Mouse (Mus musculus) heart, embryonic 12.5 days (tissue): ENCODE results near the gene Gtpbp1. TPM values are rescaled to one million over a fixed set of nuclear protein-coding genes. Genes with fewer than 3 reads are reported as not detected.

Experiments
- ATAC-seq: fragments of 200-750 bp; cut with Nextera tagmentation; 2 replicates; pipeline ENCODE4 v1.8.0; 2017; ENCODE audit warnings: moderate TSS enrichment, moderate library complexity; ENCODE audit not compliant: insufficient number of reproducible peaks, low FRiP score
- H3K27ac ChIP-seq: fragments of 300-500 bp; sonication (generic); 2 replicates; pipeline ENCODE4 v1.5.1; 2016; ENCODE audit warnings: mild to moderate bottlenecking, moderate library complexity; ENCODE audit not compliant: poor library complexity, severe bottlenecking
- H3K27me3 ChIP-seq: fragments of 300-500 bp; sonication (generic); replicated peaks from 2 replicates; pipeline ENCODE4 v1.6.1; 2016; ENCODE audit warnings: mild to moderate bottlenecking, moderate library complexity
- H3K36me3 ChIP-seq: fragments of 300-500 bp; sonication (generic); 2 replicates; pipeline ENCODE4 v1.6.1; 2016; ENCODE audit warnings: mild to moderate bottlenecking, moderate library complexity
- H3K4me1 ChIP-seq: fragments of 300-500 bp; sonication (generic); replicated peaks from 2 replicates; pipeline ENCODE4 v1.6.1; 2016; ENCODE audit warnings: mild to moderate bottlenecking
- H3K4me2 ChIP-seq: fragments of 300-500 bp; sonication (generic); 2 replicates; pipeline ENCODE4 v1.6.1; 2016; ENCODE audit warnings: mild to moderate bottlenecking, moderate library complexity
- H3K4me3 ChIP-seq: fragments of 300-500 bp; sonication (generic); 2 replicates; pipeline ENCODE4 v1.5.1; 2016; ENCODE audit warnings: mild to moderate bottlenecking
- H3K9ac ChIP-seq: fragments of 300-500 bp; sonication (generic); 2 replicates; pipeline ENCODE4 v1.6.1; 2016; ENCODE audit warnings: mild to moderate bottlenecking, moderate library complexity
- H3K9me3 ChIP-seq: fragments of 300-500 bp; sonication (generic); replicated peaks from 2 replicates; pipeline ENCODE4 v1.6.1; 2016; ENCODE audit warnings: mild to moderate bottlenecking, moderate library complexity
- WGBS: fragments of 180-500 bp; shearing (Covaris S2); methylation state at CpG from one replicate; pipeline ENCODE4 v1.1.7; 2016; 5-methylcytosine and 5-hydroxymethylcytosine counted together
- polyA plus RNA-seq: library from polyadenylated mRNA; unstranded; fragments of >200 nt; fragmentation: Nextera tagmentation; extraction: Ambion mirVana; gene quantifications from 2 replicates; pipeline ENCODE4 v1.2.1, GENCODE M21; 2016

The Gtpbp1 gene
- polyA plus RNA-seq, 1 experiment from 2014 or later, result 32.8 TPM

DNA sequence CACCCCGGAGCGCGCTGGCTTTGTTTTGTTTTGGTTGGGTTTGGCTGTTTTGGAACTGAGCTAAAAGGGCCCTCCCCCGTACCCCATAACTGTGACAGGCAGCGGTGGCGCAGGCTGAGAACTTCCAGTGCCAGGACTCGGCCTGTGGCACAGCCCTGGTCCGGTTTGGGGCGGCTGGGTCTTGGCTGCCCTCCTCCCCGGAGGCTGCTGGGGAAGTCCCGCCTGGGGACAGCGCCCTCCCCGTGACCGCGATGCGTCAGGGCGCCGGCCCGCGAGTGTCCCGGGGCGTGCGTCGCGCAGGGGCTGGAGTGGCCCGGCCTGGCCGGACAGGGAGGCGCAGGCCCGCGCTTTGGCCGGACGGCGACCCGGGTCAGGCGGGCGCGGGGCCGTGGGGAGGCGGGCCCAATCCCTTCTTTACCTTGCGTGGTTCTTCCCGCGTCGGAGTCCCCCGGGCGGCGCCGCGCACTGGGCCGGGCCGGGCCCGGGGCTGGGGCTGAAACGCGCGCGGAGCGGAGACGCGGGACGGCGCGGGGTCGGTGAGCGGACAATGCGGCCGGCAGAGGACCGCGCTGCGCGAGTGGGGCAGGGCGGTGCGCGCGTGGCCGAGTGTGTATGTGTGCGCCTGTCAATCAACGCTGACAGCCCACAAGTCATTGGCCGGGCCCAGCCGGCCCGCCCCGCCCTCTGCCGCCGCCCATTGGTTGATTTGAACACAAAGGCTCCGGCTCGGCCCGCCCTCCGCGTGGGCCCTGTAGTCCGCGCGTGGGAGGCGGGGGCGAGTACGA, 51.5 kb downstream of the Gtpbp1 start, which contains the start of gene Sun2:
Gene Sun2, minus strand, starts transcription at position 616 of the 785 bp plus-strand sequence.
- no peaks in the 10 kb centered on the region for H3K27me3 ChIP-seq
- peak within 1 kb of the TSS; percentile 98 for H3K4me3 ChIP-seq
- H3K36me3 ChIP-seq, result peaks cover 34% of the 10 kb centered on the region
- peaks cover 29% of the 10 kb centered on the region for H3K4me1 ChIP-seq
- no peaks in the 10 kb centered on the region for H3K9me3 ChIP-seq
- ATAC-seq, result peak; percentile 93
- under 1% methylated on average over 93 of the region's 93 CpGs for WGBS
- peak within 1 kb of the TSS; percentile 98 for H3K9ac ChIP-seq
- H3K4me2 ChIP-seq, result peak within 1 kb of the TSS; percentile 90
- peak within 1 kb of the TSS; percentile 85 for H3K27ac ChIP-seq

DNA sequence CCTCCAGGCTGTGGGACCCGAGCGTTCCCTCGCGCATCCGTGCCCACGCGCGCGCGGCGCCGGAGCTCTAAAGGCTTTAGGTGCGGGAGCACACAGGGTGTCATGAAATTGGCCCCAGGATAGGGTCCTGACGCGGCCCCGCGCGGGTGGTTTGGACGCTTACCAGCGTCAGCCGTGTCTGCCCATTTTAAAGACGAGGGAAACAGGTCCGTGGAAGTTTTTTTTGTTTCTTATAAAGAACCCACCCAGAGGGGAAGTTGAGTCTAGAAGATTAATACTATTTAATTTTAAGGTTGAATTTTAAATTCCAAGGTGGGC, 52.0 kb downstream of the Gtpbp1 start:
- Histone ChIP-seq H3K27me3 (no peaks in the 10 kb centered on the region), H3K4me3 (peak overlapping the region; percentile 98), H3K4me2 (peak overlapping the region; percentile 90), H3K9ac (peak overlapping the region; percentile 98), H3K27ac (no peak overlapping the region), H3K9me3 (no peaks in the 10 kb centered on the region), H3K4me1 (peaks cover 29% of the 10 kb centered on the region), H3K36me3 (peaks cover 29% of the 10 kb centered on the region)
- WGBS, result under 1% methylated on average over 23 of the region's 23 CpGs
- ATAC-seq, result no peak

DNA sequence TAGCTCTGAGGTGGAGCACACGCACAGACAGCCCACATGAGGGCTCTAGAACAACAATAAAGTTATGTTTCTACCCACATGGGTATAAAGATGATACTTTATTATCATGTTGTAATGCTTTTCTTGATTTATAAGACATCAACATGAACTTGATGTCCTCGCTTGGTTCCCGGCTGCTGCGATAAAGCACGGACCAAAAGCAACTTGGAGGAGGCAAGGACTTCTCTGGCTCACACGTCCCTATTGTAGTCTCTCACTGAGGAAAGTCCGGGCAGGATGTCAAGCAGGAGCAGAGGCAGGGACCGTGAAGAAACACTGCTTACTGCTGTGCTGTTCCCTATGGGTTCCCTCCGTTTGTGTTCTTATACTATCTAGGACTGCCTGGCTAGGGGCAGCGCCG, 53.4 kb downstream of the Gtpbp1 start:
- H3K36me3 ChIP-seq, result peaks cover 15% of the 10 kb centered on the region
- H3K4me1 ChIP-seq, result peaks cover 29% of the 10 kb centered on the region
- H3K27me3 ChIP-seq, result no peaks in the 10 kb centered on the region
- no peak overlapping the region for H3K9ac ChIP-seq
- no peak overlapping the region for H3K27ac ChIP-seq
- no peaks in the 10 kb centered on the region for H3K9me3 ChIP-seq
- H3K4me3 ChIP-seq, result no peak overlapping the region
- WGBS, result 93% methylated on average over 11 of the region's 11 CpGs
- H3K4me2 ChIP-seq, result no peak overlapping the region
- ATAC-seq, result no peak

GRCm38 (mm10) chr15:79744742-79745141, 54.1 kb downstream of the Gtpbp1 start:
- no peaks in the 10 kb centered on the region for H3K27me3 ChIP-seq
- peaks cover 9% of the 10 kb centered on the region; the same call in 1 of the 2 replicates for H3K36me3 ChIP-seq
- peaks cover 22% of the 10 kb centered on the region for H3K4me1 ChIP-seq
- ATAC-seq, result no peak
- H3K27ac ChIP-seq, result no peak overlapping the region
- H3K4me3 ChIP-seq, result no peak overlapping the region
- no peaks in the 10 kb centered on the region for H3K9me3 ChIP-seq
- WGBS, result 67% methylated on average over 8 of the region's 8 CpGs
- H3K4me2 ChIP-seq, result no peak overlapping the region
- H3K9ac ChIP-seq, result no peak overlapping the region

- H3K4me3 ChIP-seq, result no peak overlapping the region
- no peak overlapping the region; the same call in 1 of the 2 replicates for H3K9ac ChIP-seq
- no peaks in the 10 kb centered on the region for H3K9me3 ChIP-seq
- peaks cover 16% of the 10 kb centered on the region for H3K4me1 ChIP-seq
- H3K27me3 ChIP-seq, result no peaks in the 10 kb centered on the region
- no peak overlapping the region for H3K4me2 ChIP-seq
- no peak for ATAC-seq
- peaks cover 9% of the 10 kb centered on the region; the same call in 1 of the 2 replicates for H3K36me3 ChIP-seq
- no peak overlapping the region for H3K27ac ChIP-seq
- WGBS, result 80% methylated on average over 10 of the region's 10 CpGs
These were observed 54.7 kb downstream of the Gtpbp1 start for GRCm38 (mm10) chr15:79745312-79745711.

- H3K4me1 ChIP-seq, result peaks cover 11% of the 10 kb centered on the region
- no peak overlapping the region for H3K4me3 ChIP-seq
- no peaks in the 10 kb centered on the region for H3K27me3 ChIP-seq
- no peaks in the 10 kb centered on the region for H3K9me3 ChIP-seq
- H3K4me2 ChIP-seq, result no peak overlapping the region
- H3K27ac ChIP-seq, result no peak overlapping the region
- 0 out of 2 replicates have a peak, but pooled peaks cover 6% of the 10 kb centered on the region for H3K36me3 ChIP-seq
- WGBS, result 88% methylated on average over 5 of the region's 5 CpGs
- no peak for ATAC-seq
- no peak overlapping the region for H3K9ac ChIP-seq
These were observed 55.2 kb downstream of the Gtpbp1 start for GRCm38 (mm10) chr15:79745883-79746282.

GRCm38 (mm10) chr15:79747998-79748397, 57.4 kb downstream of the Gtpbp1 start:
- Histone ChIP-seq H3K4me1 (peaks cover 2% of the 10 kb centered on the region; the same call in 1 of the 2 replicates), H3K4me2 (no peak overlapping the region), H3K9me3 (no peaks in the 10 kb centered on the region), H3K27ac (no peak overlapping the region), H3K36me3 (0 out of 2 replicates have a peak, but pooled peaks cover 6% of the 10 kb centered on the region), H3K27me3 (no peaks in the 10 kb centered on the region), H3K9ac (no peak overlapping the region), H3K4me3 (no peak overlapping the region)
- ATAC-seq, result no peak
- WGBS, result 48% methylated on average over 11 of the region's 11 CpGs

GRCm38 (mm10) chr15:79749162-79749561, 58.5 kb downstream of the Gtpbp1 start:
- 0 out of 2 replicates have a peak, but pooled peaks cover 5% of the 10 kb centered on the region for H3K36me3 ChIP-seq
- H3K4me1 ChIP-seq, result no peaks in the 10 kb centered on the region
- H3K9me3 ChIP-seq, result no peaks in the 10 kb centered on the region
- 89% methylated on average over 7 of the region's 7 CpGs for WGBS
- no peak overlapping the region for H3K4me2 ChIP-seq
- no peak overlapping the region for H3K9ac ChIP-seq
- H3K4me3 ChIP-seq, result no peak overlapping the region
- no peak overlapping the region for H3K27ac ChIP-seq
- H3K27me3 ChIP-seq, result no peaks in the 10 kb centered on the region
- ATAC-seq, result no peak

DNA sequence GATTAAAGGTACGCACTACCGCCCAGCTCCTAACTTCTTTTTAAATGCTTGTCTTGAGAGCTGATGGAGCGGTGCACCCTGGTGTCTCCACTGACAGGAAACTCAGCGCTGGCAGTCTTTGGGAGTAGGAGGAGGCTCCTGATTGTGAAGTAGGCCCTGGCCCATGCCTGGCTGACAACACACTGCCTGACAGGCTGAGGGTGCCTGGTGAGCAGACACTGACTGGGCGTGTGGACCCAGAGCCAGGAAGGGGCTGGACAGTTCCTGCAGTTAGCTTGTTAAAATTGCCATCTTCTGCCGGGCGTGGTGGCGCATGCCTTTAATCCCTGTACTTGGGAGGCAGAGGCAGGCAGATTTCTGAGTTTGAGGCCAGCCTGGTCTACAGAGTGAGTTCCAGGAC, 59.6 kb downstream of the Gtpbp1 start:
- H3K4me3 ChIP-seq, result no peak overlapping the region
- ATAC-seq, result no peak
- no peaks in the 10 kb centered on the region for H3K36me3 ChIP-seq
- 0 out of 2 replicates have a peak, but pooled peaks cover 2% of the 10 kb centered on the region for H3K27me3 ChIP-seq
- no peaks in the 10 kb centered on the region for H3K4me1 ChIP-seq
- H3K9ac ChIP-seq, result no peak overlapping the region
- no peak overlapping the region for H3K4me2 ChIP-seq
- no peaks in the 10 kb centered on the region for H3K9me3 ChIP-seq
- WGBS, result 82% methylated on average over 8 of the region's 8 CpGs
- H3K27ac ChIP-seq, result no peak overlapping the region

- Histone ChIP-seq H3K27ac (no peak overlapping the region), H3K4me2 (no peak overlapping the region), H3K27me3 (0 out of 2 replicates have a peak, but pooled peaks cover 3% of the 10 kb centered on the region), H3K9me3 (no peaks in the 10 kb centered on the region), H3K4me1 (no peaks in the 10 kb centered on the region), H3K36me3 (no peaks in the 10 kb centered on the region), H3K4me3 (no peak overlapping the region), H3K9ac (no peak overlapping the region)
- no peak for ATAC-seq
- WGBS, result 77% methylated on average over 17 of the region's 17 CpGs
These were observed 61.1 kb downstream of the Gtpbp1 start for GRCm38 (mm10) chr15:79751772-79752171.

DNA sequence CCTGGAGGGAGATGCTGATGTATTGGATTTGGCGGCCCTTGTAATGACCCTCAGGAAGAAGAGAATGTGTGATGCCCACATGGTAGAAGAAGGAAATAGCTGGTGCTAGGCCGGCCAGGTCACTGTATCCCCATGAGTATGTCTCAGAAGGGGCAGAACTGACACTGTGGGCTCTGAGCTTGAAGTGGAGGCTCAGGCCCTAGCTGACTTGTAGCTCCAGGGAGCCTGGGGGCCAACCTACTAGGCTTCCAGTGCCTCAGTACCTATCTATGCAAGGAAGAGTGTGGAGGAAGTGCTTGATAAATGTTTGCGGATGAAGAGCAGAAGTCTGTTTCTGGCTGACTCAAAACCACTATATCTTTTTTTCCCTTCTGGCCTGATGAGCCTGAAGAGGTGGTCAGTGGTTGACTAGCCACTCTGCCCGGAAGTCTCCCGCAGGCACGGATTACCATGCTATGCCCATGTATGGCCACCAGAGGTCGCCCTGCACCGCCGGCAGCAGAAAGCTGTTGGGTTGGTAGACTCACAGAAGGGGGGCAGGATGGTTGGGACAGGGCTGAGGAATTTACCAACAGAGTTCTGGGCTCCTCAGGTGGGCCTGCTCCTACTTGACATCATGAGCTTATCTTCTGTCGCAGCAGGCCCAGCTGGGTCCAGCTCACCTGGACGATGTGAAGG, 62.2 kb downstream of the Gtpbp1 start:
- no peaks in the 10 kb centered on the region for H3K36me3 ChIP-seq
- H3K9me3 ChIP-seq, result no peaks in the 10 kb centered on the region
- no peaks in the 10 kb centered on the region for H3K4me1 ChIP-seq
- 19% methylated on average over 11 of the region's 11 CpGs for WGBS
- no peak overlapping the region for H3K4me3 ChIP-seq
- 0 out of 2 replicates have a peak, but pooled peaks have one; percentile 9 for ATAC-seq
- H3K27ac ChIP-seq, result no peak overlapping the region
- H3K27me3 ChIP-seq, result 0 out of 2 replicates have a peak, but pooled peaks cover 3% of the 10 kb centered on the region
- no peak overlapping the region for H3K9ac ChIP-seq
- no peak overlapping the region for H3K4me2 ChIP-seq
